Mouse (Mus musculus) Patski (cell line): Measurements from ENCODE around the gene Gpn2. TPM values are rescaled to one million over a fixed set of nuclear protein-coding genes. Genes with fewer than 3 reads are reported as not detected.
A peak's percentile ranks its signal among the peaks of the same experiment; 100 is the strongest.

Source experiments
- ATAC-seq: fragments of 100-300 bp; one replicate; pipeline ENCODE4 v1.8.0; 2021
- CTCF ChIA-PET: fragments of 350-600 bp; sonication (Branson Sonifier 250); formaldehyde crosslinking; loops from one replicate; lab custom pipeline; 2022; ENCODE audit warnings: inconsistent platforms; lab: Charles Lee
- POLR2A ChIA-PET: fragments of 350-600 bp; sonication (Branson Sonifier 250); formaldehyde crosslinking; loops from one replicate; lab custom pipeline; 2022; ENCODE audit warnings: antibody characterized with exemption, inconsistent platforms; lab: Charles Lee
- DNase-seq: peaks from one replicate; pipeline ENCODE4 v3.0.0-alpha.2; 2011; ENCODE audit warnings: low read depth, low spot score
- H3K27me3 ChIP-seq: fragments of 371-371 bp; one replicate; pipeline ENCODE4 v1.5.1; 2021
- CTCF ChIP-seq: fragments of 100-300 bp; IDR thresholded peaks from one replicate; pipeline ENCODE4 v1.5.1; 2021
- in situ Hi-C: fragments of 300-500 bp; cut with MboI; formaldehyde crosslinking; loops from 3 replicates; pipeline ENCODE4 v1.11.1; 2018; ENCODE audit warnings: low pct_unique_long_range_greater_than_20kb, mixed read lengths
- polyA plus RNA-seq: library from polyadenylated mRNA; unstranded; gene quantifications from one replicate; pipeline ENCODE4 v1.2.3, GENCODE M21; 2021

Gpn2 gene
- polyA plus RNA-seq, 1 experiment from 2014 or later: 15.4 TPM

- in situ Hi-C loops: no loop called here
- DNase-seq (no peak), ATAC-seq (no peak)
- CTCF ChIA-PET: interaction anchor here (2.9 kb wide), 1 partner anchor 13 kb away, joined by 13 read pairs; no protein-coding TSS in a partner anchor
- no peak for TF ChIP-seq CTCF
- POLR2A ChIA-PET: no interaction called here
- no peaks in the 10 kb centered on the region for H3K27me3 ChIP-seq
Observed at GRCm38 (mm10) chr4:133607284-133607683, 23.1 kb downstream of the Gpn2 start.

DNA sequence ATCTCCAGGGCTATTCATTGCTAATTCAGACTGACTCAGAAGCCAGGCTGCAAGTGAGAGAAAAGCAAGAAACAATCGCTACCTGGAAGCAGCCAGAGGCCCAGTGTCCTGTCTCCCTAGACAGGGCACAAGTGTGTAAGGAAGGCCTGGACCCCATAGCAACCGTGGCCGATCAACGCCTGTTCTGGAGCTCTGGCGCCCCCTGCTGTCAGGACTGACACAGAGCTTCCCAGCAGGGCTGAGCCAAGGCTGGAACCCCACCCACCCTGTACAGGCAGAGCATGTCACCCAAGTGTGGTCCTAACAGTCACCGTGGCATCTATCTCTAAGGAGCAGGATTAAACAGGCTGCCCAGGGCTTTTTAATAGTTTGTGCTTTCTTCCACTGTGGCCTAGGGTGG lies 25.6 kb downstream of the Gpn2 start:
- ChIA-PET CTCF (interaction anchor here (1.3 to 2.2 kb wide), 4 partner anchors 10 to 40 kb away, joined by 3 to 9 read pairs (median 5); partner anchors contain the start of gene Zdhhc18), POLR2A (interaction anchor here (1.7 kb wide), 1 partner anchor 12 kb away, joined by 3 read pairs; no protein-coding TSS in a partner anchor)
- no peak for TF ChIP-seq CTCF
- H3K27me3 ChIP-seq: no peaks in the 10 kb centered on the region
- in situ Hi-C loops: no loop called here
- no peak for ATAC-seq
- no peak for DNase-seq

- DNase-seq: no peak
- ATAC-seq: no peak
- POLR2A ChIA-PET: no interaction called here
- in situ Hi-C loops: no loop called here
- no peaks in the 10 kb centered on the region for H3K27me3 ChIP-seq
- CTCF ChIA-PET: interaction anchor here (1.5 kb wide), 1 partner anchor 22 kb away, joined by 5 read pairs; no protein-coding TSS in a partner anchor
- no peak for TF ChIP-seq CTCF
Observed at GRCm38 (mm10) chr4:133611815-133612214, 27.7 kb downstream of the Gpn2 start.

DNA sequence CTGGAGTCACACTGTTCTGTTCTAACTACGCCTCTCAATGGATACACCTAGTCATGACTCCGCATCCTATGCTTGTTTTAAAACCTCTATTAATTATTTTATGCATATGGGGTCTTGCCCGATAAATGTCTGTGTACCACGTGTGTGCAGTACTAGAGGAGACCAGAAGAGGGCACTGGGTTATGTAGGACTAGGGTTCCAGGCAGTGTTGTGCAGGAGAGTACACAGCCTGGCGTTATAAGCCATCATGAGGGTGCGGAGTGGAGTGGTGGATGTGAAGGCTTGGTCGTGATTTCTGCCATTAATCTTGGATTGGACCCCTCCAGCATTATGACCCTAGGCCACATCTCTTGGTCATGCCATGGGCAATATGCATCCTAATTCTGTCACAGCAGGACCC lies 28.3 kb downstream of the Gpn2 start:
- in situ Hi-C loops: no loop called here
- no peaks in the 10 kb centered on the region for H3K27me3 ChIP-seq
- POLR2A ChIA-PET: no interaction called here
- ATAC-seq: no peak
- TF ChIP-seq CTCF: no peak
- DNase-seq: no peak
- CTCF ChIA-PET: no interaction called here

- TF ChIP-seq CTCF: no peak
- POLR2A ChIA-PET: no interaction called here
- CTCF ChIA-PET: interaction anchor here (1.1 kb wide), 1 partner anchor 20 kb away, joined by 3 read pairs; no protein-coding TSS in a partner anchor
- in situ Hi-C loops: no loop called here
- H3K27me3 ChIP-seq: no peaks in the 10 kb centered on the region
- DNase-seq (no peak), ATAC-seq (no peak)
Observed at GRCm38 (mm10) chr4:133613026-133613425, 28.9 kb downstream of the Gpn2 start.

GRCm38 (mm10) chr4:133613867-133614266 lies 29.7 kb downstream of the Gpn2 start:
- POLR2A ChIA-PET: no interaction called here
- CTCF ChIA-PET: interaction anchor here (1.1 to 1.8 kb wide), 2 partner anchors 21 to 56 kb away, joined by 3 to 4 read pairs; no protein-coding TSS in a partner anchor
- in situ Hi-C loops: no loop called here
- no peak for TF ChIP-seq CTCF
- H3K27me3 ChIP-seq: no peaks in the 10 kb centered on the region
- peak; percentile 4 for ATAC-seq
- DNase-seq: no peak

DNA sequence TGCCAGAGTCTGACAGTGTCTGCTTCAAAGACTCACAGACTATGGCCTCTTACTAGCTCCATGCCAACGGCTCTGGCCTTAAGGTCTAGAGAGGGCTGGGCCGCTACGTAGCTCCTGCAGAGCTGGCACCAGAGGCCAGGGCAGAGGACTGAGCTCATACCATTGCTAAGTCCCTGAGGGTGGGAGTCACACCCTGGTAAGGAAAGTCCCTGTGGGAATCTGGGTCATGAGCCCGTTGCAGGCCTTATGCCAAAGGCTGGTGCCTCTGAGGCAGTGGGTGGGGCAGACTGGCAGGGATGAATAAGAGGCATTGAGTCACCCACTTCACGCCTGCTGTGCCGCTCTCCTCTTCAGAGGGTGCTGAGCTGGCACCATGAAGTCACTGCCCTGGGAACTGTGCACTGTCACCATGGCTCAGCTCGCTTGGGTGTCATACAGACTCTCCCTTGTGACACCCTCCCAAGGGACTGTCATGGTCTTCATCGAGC lies 30.2 kb downstream of the Gpn2 start:
- ChIA-PET CTCF (interaction anchor here (1.5 to 1.8 kb wide), 2 partner anchors 18 to 55 kb away, joined by 4 to 5 read pairs; no protein-coding TSS in a partner anchor), POLR2A (no interaction called here)
- peak; percentile 75 for ATAC-seq
- H3K27me3 ChIP-seq: no peaks in the 10 kb centered on the region
- peak; percentile 96 for DNase-seq
- no peak for TF ChIP-seq CTCF
- in situ Hi-C loops: no loop called here

GRCm38 (mm10) chr4:133615416-133615815 lies 31.3 kb downstream of the Gpn2 start:
- DNase-seq (no peak), ATAC-seq (no peak)
- TF ChIP-seq CTCF: no peak
- CTCF ChIA-PET: interaction anchor here (1.5 kb wide), 1 partner anchor 17 kb away, joined by 5 read pairs; no protein-coding TSS in a partner anchor
- POLR2A ChIA-PET: no interaction called here
- H3K27me3 ChIP-seq: no peaks in the 10 kb centered on the region
- in situ Hi-C loops: no loop called here

- CTCF ChIA-PET: no interaction called here
- in situ Hi-C loops: no loop called here
- ATAC-seq (no peak), DNase-seq (no peak)
- TF ChIP-seq CTCF: no peak
- POLR2A ChIA-PET: interaction anchor here (0.8 kb wide), 1 partner anchor 26 kb away, joined by 3 read pairs; no protein-coding TSS in a partner anchor
- no peaks in the 10 kb centered on the region for H3K27me3 ChIP-seq
Observed at GRCm38 (mm10) chr4:133617936-133618335, 33.8 kb downstream of the Gpn2 start.

GRCm38 (mm10) chr4:133619473-133620136 lies 35.4 kb downstream of the Gpn2 start:
- in situ Hi-C loops: no loop called here
- no peak for ATAC-seq
- no peak for DNase-seq
- CTCF ChIA-PET: interaction anchor here (1.0 to 2.9 kb wide), 4 partner anchors 13 to 45 kb away, joined by 3 to 11 read pairs (median 4); partner anchors contain the start of gene Gpatch3
- TF ChIP-seq CTCF: no peak
- no peaks in the 10 kb centered on the region for H3K27me3 ChIP-seq
- POLR2A ChIA-PET: no interaction called here

DNA sequence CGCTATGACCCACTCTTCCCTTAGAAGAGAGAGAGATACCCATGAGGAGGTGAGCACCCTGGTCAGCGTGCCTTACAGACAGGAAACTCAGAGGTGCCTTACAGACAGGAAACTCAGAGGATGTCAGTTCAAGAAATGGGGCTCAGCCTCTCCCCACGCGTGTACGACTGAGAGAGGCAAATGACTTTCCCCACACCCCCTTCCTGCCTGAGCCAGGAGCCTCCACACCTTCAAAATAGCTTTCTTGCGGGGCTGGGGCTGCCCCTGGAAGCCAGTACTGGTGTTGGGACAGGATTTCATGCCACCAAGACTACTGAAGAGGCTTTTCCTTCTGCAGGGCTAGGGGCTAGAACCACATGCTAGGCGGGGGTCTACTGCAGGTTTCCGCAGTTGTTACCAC lies 36.5 kb downstream of the Gpn2 start:
- ChIA-PET CTCF (interaction anchor here (1.1 to 2.9 kb wide), 3 partner anchors 11 to 25 kb away, joined by 3 to 11 read pairs (median 6); no protein-coding TSS in a partner anchor), POLR2A (interaction anchor here (1.1 kb wide), 1 partner anchor 16 kb away, joined by 4 read pairs; no protein-coding TSS in a partner anchor)
- ATAC-seq (no peak), DNase-seq (no peak)
- TF ChIP-seq CTCF: no peak
- no peaks in the 10 kb centered on the region for H3K27me3 ChIP-seq
- in situ Hi-C loops: no loop called here
